Mouse (Mus musculus) lung, postnatal 4 days (tissue): ENCODE measurements around the gene Prpf6.

ENCODE experiments used
- DNase-seq, 2 experiments: peaks; one replicate each; pipeline ENCODE4 v3.0.0; 2021

Gene Prpf6

DNA sequence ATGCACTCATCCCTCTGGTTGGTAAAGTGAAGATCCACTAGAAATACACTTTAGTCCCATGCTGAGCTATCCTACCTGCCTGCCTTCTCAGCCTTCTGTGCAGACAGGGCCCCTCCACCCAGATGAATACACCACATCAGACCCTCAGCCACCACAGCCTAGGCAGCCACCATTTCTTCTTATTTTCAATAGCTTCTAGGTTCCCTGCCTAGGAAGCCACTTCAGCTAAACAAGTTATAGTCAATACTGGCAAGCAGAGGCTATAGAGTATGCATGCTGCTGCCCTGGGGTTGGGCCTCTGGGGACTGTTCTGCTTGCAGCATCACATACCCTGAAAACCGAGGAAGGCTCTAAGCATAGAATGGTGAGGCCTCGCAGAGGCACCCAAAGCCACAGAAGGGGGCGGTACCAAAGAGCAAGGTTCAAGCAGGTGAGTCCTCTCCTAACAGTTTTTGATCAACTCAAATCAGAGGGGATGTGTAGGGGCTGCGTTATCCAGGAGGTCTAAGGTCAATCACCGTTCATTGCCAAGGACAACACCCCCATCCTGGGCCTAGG is at the start of gene Prpf6:
Prpf6 (plus strand) TSS at position 341 of the 558 bp plus-strand sequence.
- peak in 1 of 2 experiments; percentile 25 for DNase-seq

DNA sequence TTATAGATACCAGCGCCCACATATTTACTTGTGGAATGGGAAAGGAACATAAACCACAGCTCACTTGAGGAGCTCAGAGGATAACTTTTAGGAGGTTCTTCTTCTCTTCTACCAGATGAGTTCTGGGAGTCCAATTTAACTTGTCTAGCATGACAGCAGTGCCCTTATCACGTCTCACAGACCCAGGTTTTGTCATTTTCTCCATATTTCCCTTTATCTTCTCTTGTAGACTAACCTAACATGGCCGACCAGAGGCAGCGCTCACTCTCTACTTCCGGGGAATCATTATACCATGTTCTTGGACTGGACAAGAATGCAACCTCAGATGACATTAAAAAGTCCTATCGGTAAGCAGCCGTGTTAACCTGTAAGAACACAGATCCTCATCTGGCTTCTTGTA is 45.5 kb upstream of the Prpf6 start:
- no peak for DNase-seq

DNA sequence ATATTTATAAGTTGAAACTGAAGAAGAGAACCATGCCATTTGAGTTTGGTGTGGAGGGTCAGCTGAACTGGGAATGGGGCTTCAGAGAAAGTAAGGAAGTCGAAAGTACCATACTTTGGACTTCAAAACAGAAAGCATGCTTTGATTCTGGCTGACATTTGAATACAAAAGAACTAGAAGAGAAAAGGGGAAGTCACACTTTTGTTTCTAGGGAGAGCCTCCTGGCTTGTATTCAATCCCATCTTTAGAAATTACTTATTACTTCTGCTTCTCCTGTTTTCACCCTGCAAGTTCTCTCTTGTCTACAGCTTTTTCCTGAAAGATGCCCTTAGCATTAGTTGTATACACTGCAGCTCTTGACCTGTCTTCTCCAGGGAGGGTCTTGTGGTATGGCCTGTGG is 43.4 kb upstream of the Prpf6 start:
- DNase-seq: no peak

DNA sequence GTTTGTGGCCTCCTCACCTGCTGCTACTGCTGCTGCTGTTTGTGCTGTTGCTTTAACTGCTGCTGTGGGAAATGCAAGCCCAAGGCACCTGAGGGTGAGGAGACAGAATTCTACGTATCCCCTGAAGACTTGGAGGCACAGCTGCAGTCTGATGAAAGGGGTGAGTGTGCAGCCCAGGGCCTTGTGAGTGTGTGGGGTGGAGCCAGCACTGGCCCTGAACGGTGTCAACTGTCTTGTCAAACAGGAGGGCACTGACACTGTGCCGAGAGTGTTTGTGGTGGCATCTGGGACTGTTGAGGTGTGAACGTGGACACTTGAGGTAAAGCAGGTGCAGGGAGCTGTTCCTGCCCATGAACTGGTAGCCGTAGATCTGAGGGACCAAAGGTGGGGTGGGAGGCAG is 43.0 kb upstream of the Prpf6 start:
- no peak for DNase-seq

DNA sequence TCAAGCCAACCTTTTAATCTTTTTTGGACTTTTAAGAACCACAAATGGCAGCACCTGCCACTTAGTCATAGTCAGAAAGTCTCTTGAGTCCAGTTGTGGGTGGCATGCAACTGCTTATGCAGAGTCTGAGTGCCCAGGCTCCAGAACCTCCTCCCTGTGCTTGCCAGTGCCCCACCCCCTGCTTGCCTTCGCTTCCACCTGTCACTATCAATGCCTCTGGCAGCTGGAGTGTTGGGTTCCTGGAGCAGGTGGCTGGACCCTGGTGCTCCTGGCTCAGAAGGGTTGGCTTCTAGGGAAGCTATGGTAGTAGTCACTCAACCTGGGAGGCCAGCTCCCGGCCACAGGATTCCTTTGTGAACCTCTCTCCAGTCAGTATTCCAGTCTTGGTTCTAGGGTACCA is 41.4 kb upstream of the Prpf6 start:
- DNase-seq: no peak

- DNase-seq: no peak
Measured at GRCm38 (mm10) chr2:181553772-181554171, 37.9 kb upstream of the Prpf6 start.

- DNase-seq: no peak
Measured at GRCm38 (mm10) chr2:181567338-181567737, 24.3 kb upstream of the Prpf6 start.

GRCm38 (mm10) chr2:181568272-181569008 is 23.2 kb upstream of the Prpf6 start:
- DNase-seq: peak in 1 of 2 experiments; percentile 65

DNA sequence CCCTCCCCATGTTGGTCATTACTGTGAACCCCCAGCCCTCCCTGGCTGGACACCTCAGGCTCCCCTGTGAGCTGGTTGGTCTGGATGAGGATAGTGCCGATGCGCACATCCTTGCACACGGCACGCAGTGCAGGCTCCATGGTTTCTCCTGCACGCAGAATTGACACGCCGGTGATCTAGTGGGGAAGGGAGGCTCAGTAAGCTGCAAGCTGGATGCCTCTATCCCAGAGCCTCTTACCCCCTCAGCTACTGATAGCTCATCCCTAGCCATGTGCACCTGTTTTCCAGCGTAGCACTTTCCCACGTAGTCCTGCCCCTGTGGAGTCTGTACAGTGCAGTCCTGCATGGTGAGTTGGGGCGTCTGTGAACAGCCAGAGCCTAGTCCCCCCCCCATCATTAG is 21.8 kb upstream of the Prpf6 start:
- DNase-seq: no peak

GRCm38 (mm10) chr2:181570375-181570774 is 21.3 kb upstream of the Prpf6 start:
- DNase-seq: no peak

- no peak for DNase-seq
Measured at GRCm38 (mm10) chr2:181570921-181571595, 20.6 kb upstream of the Prpf6 start.

DNA sequence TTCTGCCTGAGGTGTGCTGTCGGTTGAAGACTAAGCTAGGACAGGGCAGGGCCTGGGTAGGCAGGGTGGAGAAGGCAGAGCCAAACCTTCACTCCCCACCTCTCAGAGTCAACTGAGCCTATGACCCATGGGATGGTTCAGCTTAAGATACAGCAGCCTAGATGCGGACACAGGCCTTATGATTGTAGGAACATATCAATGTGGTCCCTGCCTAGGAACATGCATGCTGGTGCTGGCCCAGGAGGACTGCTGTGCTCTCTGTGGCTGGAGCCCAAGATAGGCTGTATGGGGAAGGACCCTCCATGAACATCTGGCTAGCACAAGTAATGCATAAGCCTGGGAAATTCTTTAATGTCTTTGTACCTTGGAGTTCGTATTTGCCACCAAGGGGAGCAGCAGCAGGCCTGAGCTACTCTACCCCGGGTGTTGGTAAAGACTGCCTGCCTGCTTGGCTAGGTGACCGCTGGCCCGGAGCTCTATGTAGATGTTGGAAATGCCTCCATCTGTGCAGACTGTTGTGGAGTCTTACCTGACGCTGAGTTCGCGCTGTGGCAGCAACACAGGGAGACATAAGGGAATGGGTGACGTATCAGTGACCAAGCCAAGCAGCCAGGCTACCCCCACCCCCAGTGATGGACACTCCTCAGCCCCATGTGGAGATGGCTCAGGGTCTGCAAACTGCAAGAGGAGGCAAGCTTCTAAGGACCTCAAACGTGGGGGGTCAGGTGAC is 19.6 kb upstream of the Prpf6 start:
- no peak for DNase-seq

- no peak for DNase-seq
Measured at GRCm38 (mm10) chr2:181572921-181573920, 18.4 kb upstream of the Prpf6 start.

DNA sequence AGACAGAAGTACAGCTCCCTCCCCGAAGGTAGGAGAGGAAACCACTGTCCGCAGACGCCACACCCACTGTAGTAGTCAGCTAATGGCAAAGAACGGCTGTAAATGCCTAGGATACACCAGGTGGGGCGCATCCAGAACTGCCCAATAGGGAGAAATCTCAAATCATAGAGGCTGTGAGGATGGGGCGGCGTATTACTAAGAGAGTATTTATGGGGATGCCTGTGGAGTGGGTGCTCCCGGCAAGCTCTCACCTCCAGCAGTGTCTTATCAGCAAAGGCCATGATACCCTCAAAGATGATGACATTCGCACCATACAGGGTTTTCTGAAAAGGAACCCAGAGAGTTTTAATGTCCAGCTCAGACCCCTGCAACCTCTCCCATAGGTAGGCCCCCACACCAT is 17.7 kb upstream of the Prpf6 start:
- no peak for DNase-seq

GRCm38 (mm10) chr2:181574921-181575545 is 16.6 kb upstream of the Prpf6 start:
- DNase-seq: no peak

GRCm38 (mm10) chr2:181576613-181577012 is 15.1 kb upstream of the Prpf6 start:
- DNase-seq: no peak

- DNase-seq: no peak
Measured at GRCm38 (mm10) chr2:181577126-181577525, 14.5 kb upstream of the Prpf6 start.

GRCm38 (mm10) chr2:181577981-181578581 is 13.6 kb upstream of the Prpf6 start:
- DNase-seq: no peak

DNA sequence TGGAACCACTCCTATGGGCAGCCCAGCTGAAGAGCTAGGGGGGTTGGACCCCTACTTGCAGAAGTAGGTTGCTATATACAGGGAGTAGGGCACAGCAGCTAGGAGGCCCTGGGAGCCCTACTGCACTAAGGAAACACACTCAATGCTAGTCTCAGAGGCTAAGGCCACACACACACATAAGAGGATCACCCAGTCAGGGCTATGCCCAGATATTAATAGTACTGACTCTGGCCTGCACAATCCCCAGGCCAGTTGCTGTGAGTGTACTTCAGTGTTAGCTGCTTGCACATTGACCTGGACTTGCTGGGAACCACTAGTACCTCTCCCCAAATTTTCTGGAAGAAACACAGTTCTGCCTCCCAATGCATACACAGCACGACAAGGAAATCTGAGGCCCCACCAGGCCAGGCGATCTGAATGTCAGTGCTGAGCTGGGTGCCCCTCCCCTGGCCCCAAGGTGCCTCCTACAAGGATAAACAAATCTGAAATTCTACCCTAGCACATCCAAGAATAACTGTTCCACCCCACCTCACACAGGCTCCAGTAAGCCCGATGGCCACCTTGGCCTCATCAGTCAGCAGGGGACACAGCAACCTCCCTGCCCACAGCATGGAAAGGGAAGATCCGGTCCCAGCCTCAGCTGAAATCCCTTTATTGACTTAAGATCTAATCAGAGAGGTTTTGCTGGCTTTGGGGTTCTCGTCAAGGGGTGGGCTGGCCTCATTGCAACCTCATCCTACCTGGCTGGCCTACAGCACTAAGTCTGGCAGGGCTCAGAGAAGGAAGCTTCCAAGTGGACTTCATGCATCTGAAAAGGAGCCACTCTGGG is 12.7 kb upstream of the Prpf6 start:
- DNase-seq: no peak

DNA sequence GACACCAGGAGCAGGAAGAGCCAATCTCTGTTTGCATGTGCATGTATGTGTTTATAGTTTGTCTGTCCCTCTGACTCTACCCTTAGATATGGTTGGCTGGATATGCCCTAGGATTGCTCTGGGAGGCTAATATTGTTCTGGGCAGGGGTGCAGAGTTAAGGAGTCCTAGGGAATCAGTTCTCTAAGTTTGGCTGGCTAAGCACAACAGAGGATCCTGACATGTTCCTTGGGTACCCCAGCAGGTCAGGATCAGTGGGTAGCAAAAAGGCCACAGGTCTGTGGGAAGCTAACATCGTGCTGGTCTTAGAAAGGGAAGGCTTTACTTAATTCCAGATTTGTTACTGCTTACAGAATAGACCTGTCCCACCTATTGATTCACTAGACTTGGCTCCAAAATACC is 12.0 kb upstream of the Prpf6 start:
- no peak for DNase-seq
